Mouse (Mus musculus): ENCODE measurements around the gene Ssc4d. TPM values are rescaled to one million over a fixed set of nuclear protein-coding genes. Genes with fewer than 3 reads are reported as not detected.

The Ssc4d gene
- 1.0 and 1.4 TPM in 2 replicates for polyA plus RNA-seq (2015; fragmentation: Nextera tagmentation; extraction: Ambion mirVana)

- Histone ChIP-seq H3K9ac (replicated peaks) (no peak within 1 kb of the TSS), H3K4me1 (replicated peaks) (no peaks in the 10 kb centered on the region), H3K4me3 (replicated peaks) (no peak within 1 kb of the TSS), H3K9me3 (no peaks in the 10 kb centered on the region), H3K27ac (no peak within 1 kb of the TSS), H3K27me3 (no peaks in the 10 kb centered on the region), H3K4me2 (replicated peaks) (no peak within 1 kb of the TSS), H3K36me3 (no peaks in the 10 kb centered on the region)
- 29% methylated on average over 9 of the region's 9 CpGs for WGBS
- ATAC-seq: no peak
Measured at GRCm38 (mm10) chr5:135974365-135974764, at the start of gene Ssc4d. Ssc4d (minus strand) TSS chr5:135974531.

GRCm38 (mm10) chr5:136019907-136020306 is 45.6 kb upstream of the Ssc4d start:
- no peak overlapping the region for H3K27ac ChIP-seq
- H3K9me3 ChIP-seq: no peaks in the 10 kb centered on the region
- 39% methylated on average over 1 of the region's 1 CpGs for WGBS
- no peaks in the 10 kb centered on the region for H3K27me3 ChIP-seq
- peaks cover 38% of the 10 kb centered on the region for H3K36me3 ChIP-seq
- no peak for ATAC-seq
- no peak overlapping the region for H3K9ac ChIP-seq (replicated peaks)
- no peak overlapping the region for H3K4me2 ChIP-seq (replicated peaks)
- H3K4me1 ChIP-seq (replicated peaks): peaks cover 8% of the 10 kb centered on the region
- no peak overlapping the region for H3K4me3 ChIP-seq (replicated peaks)

GRCm38 (mm10) chr5:136018726-136019125 is 44.4 kb upstream of the Ssc4d start:
- WGBS: 84% methylated on average over 2 of the region's 2 CpGs
- Histone ChIP-seq H3K27ac (no peak overlapping the region; the same call in 1 of the 2 replicates), H3K36me3 (peaks cover 38% of the 10 kb centered on the region), H3K9me3 (no peaks in the 10 kb centered on the region), H3K4me2 (replicated peaks) (no peak overlapping the region), H3K27me3 (no peaks in the 10 kb centered on the region), H3K9ac (replicated peaks) (no peak overlapping the region), H3K4me3 (replicated peaks) (no peak overlapping the region), H3K4me1 (replicated peaks) (peaks cover 8% of the 10 kb centered on the region)
- no peak for ATAC-seq

- H3K27ac ChIP-seq: no peak overlapping the region
- H3K9me3 ChIP-seq: no peaks in the 10 kb centered on the region
- no peaks in the 10 kb centered on the region for H3K27me3 ChIP-seq
- no peak overlapping the region for H3K9ac ChIP-seq (replicated peaks)
- peaks cover 49% of the 10 kb centered on the region for H3K36me3 ChIP-seq
- peaks cover 8% of the 10 kb centered on the region for H3K4me1 ChIP-seq (replicated peaks)
- WGBS: 86% methylated on average over 6 of the region's 6 CpGs
- H3K4me2 ChIP-seq (replicated peaks): no peak overlapping the region
- no peak overlapping the region for H3K4me3 ChIP-seq (replicated peaks)
- no peak for ATAC-seq
Measured at GRCm38 (mm10) chr5:136017262-136017661, 42.9 kb upstream of the Ssc4d start.

GRCm38 (mm10) chr5:136016014-136016876 is 41.9 kb upstream of the Ssc4d start:
- 76% methylated on average over 10 of the region's 10 CpGs for WGBS
- H3K27me3 ChIP-seq: no peaks in the 10 kb centered on the region
- H3K36me3 ChIP-seq: peaks cover 51% of the 10 kb centered on the region
- H3K9me3 ChIP-seq: no peaks in the 10 kb centered on the region
- peak overlapping the region; percentile 32; the same call in 1 of the 2 replicates for H3K9ac ChIP-seq (replicated peaks)
- peaks cover 8% of the 10 kb centered on the region for H3K4me1 ChIP-seq (replicated peaks)
- ATAC-seq: 0 out of 2 replicates have a peak, but pooled peaks have one; percentile 17
- peak overlapping the region; percentile 51; the same call in 1 of the 2 replicates for H3K27ac ChIP-seq
- H3K4me3 ChIP-seq (replicated peaks): no peak overlapping the region
- no peak overlapping the region for H3K4me2 ChIP-seq (replicated peaks)

- no peak for ATAC-seq
- H3K27me3 ChIP-seq: no peaks in the 10 kb centered on the region
- H3K9me3 ChIP-seq: no peaks in the 10 kb centered on the region
- 77% methylated on average over 10 of the region's 10 CpGs for WGBS
- peaks cover 54% of the 10 kb centered on the region for H3K36me3 ChIP-seq
- H3K4me3 ChIP-seq (replicated peaks): no peak overlapping the region
- H3K4me1 ChIP-seq (replicated peaks): peaks cover 8% of the 10 kb centered on the region
- H3K9ac ChIP-seq (replicated peaks): no peak overlapping the region; the same call in 1 of the 2 replicates
- no peak overlapping the region; the same call in 1 of the 2 replicates for H3K27ac ChIP-seq
- H3K4me2 ChIP-seq (replicated peaks): no peak overlapping the region
Measured at GRCm38 (mm10) chr5:136015586-136015985, 41.3 kb upstream of the Ssc4d start.

- no peaks in the 10 kb centered on the region for H3K27me3 ChIP-seq
- 83% methylated on average over 10 of the region's 10 CpGs for WGBS
- H3K9ac ChIP-seq (replicated peaks): no peak overlapping the region
- no peak overlapping the region for H3K4me2 ChIP-seq (replicated peaks)
- ATAC-seq: no peak
- H3K9me3 ChIP-seq: no peaks in the 10 kb centered on the region
- H3K27ac ChIP-seq: no peak overlapping the region
- no peak overlapping the region for H3K4me3 ChIP-seq (replicated peaks)
- peaks cover 8% of the 10 kb centered on the region for H3K4me1 ChIP-seq (replicated peaks)
- H3K36me3 ChIP-seq: peaks cover 55% of the 10 kb centered on the region
Measured at GRCm38 (mm10) chr5:136014877-136015276, 40.5 kb upstream of the Ssc4d start.

GRCm38 (mm10) chr5:136007745-136008144 is 33.4 kb upstream of the Ssc4d start:
- Histone ChIP-seq H3K27ac (no peak overlapping the region), H3K9me3 (no peaks in the 10 kb centered on the region), H3K27me3 (no peaks in the 10 kb centered on the region), H3K4me1 (replicated peaks) (0 out of 2 replicates have a peak, but pooled peaks cover 3% of the 10 kb centered on the region), H3K36me3 (peaks cover 33% of the 10 kb centered on the region), H3K4me2 (replicated peaks) (no peak overlapping the region), H3K9ac (replicated peaks) (no peak overlapping the region), H3K4me3 (replicated peaks) (no peak overlapping the region)
- ATAC-seq: no peak
- 85% methylated on average over 7 of the region's 7 CpGs for WGBS

GRCm38 (mm10) chr5:136004537-136004936 is 30.2 kb upstream of the Ssc4d start:
- H3K27me3 ChIP-seq: no peaks in the 10 kb centered on the region
- H3K4me3 ChIP-seq (replicated peaks): no peak overlapping the region
- H3K4me2 ChIP-seq (replicated peaks): no peak overlapping the region
- no peaks in the 10 kb centered on the region for H3K9me3 ChIP-seq
- no peak overlapping the region for H3K9ac ChIP-seq (replicated peaks)
- H3K36me3 ChIP-seq: peaks cover 21% of the 10 kb centered on the region
- ATAC-seq: no peak
- WGBS: 84% methylated on average over 4 of the region's 4 CpGs
- no peak overlapping the region for H3K27ac ChIP-seq
- 0 out of 2 replicates have a peak, but pooled peaks cover 9% of the 10 kb centered on the region for H3K4me1 ChIP-seq (replicated peaks)

GRCm38 (mm10) chr5:136002751-136003151 is 28.4 kb upstream of the Ssc4d start:
- WGBS: 26% methylated on average over 3 of the region's 3 CpGs
- peaks cover 38% of the 10 kb centered on the region for H3K36me3 ChIP-seq
- H3K9me3 ChIP-seq: no peaks in the 10 kb centered on the region
- no peak for ATAC-seq
- H3K4me1 ChIP-seq (replicated peaks): 0 out of 2 replicates have a peak, but pooled peaks cover 9% of the 10 kb centered on the region
- no peaks in the 10 kb centered on the region for H3K27me3 ChIP-seq
- no peak overlapping the region for H3K4me2 ChIP-seq (replicated peaks)
- H3K9ac ChIP-seq (replicated peaks): 0 out of 2 replicates have a peak overlapping the region, but pooled peaks have one; percentile 5
- no peak overlapping the region for H3K27ac ChIP-seq
- H3K4me3 ChIP-seq (replicated peaks): no peak overlapping the region

GRCm38 (mm10) chr5:136002325-136002724 is 28.0 kb upstream of the Ssc4d start:
- WGBS: 89% methylated on average over 2 of the region's 2 CpGs
- Histone ChIP-seq H3K4me1 (replicated peaks) (0 out of 2 replicates have a peak, but pooled peaks cover 9% of the 10 kb centered on the region), H3K27ac (no peak overlapping the region), H3K9me3 (no peaks in the 10 kb centered on the region), H3K27me3 (no peaks in the 10 kb centered on the region), H3K9ac (replicated peaks) (0 out of 2 replicates have a peak overlapping the region, but pooled peaks have one; percentile 5), H3K4me2 (replicated peaks) (no peak overlapping the region), H3K4me3 (replicated peaks) (no peak overlapping the region), H3K36me3 (peaks cover 42% of the 10 kb centered on the region)
- ATAC-seq: no peak

- peaks cover 52% of the 10 kb centered on the region for H3K36me3 ChIP-seq
- no peak overlapping the region for H3K9ac ChIP-seq (replicated peaks)
- peaks cover 14% of the 10 kb centered on the region for H3K4me1 ChIP-seq (replicated peaks)
- ATAC-seq: no peak
- H3K4me2 ChIP-seq (replicated peaks): no peak overlapping the region
- H3K9me3 ChIP-seq: no peaks in the 10 kb centered on the region
- no peak overlapping the region for H3K27ac ChIP-seq
- WGBS: 96% methylated on average over 6 of the region's 6 CpGs
- no peak overlapping the region for H3K4me3 ChIP-seq (replicated peaks)
- H3K27me3 ChIP-seq: no peaks in the 10 kb centered on the region
Measured at GRCm38 (mm10) chr5:136001222-136001621, 26.9 kb upstream of the Ssc4d start.

Data from midbrain, embryonic 13.5 days (tissue).